Mouse (Mus musculus): ENCODE data around the gene Krt39. TPM values are rescaled to one million over a fixed set of nuclear protein-coding genes. Genes with fewer than 3 reads are reported as not detected.
A peak's percentile ranks its signal among the peaks of the same experiment; 100 is the strongest.

The Krt39 gene
- polyA plus RNA-seq, 1 experiment from 2014 or later = not detected

- H3K9ac ChIP-seq = peak overlapping the region; percentile 51
- no peak for ATAC-seq (ENCODE audit: low FRiP score)
- WGBS = 50% methylated on average over 7 of the region's 7 CpGs
Observed at GRCm38 (mm10) chr11:99466316-99466715, 54.8 kb downstream of the Krt39 start.

GRCm38 (mm10) chr11:99464836-99465235 is 56.3 kb downstream of the Krt39 start:
- Histone ChIP-seq H3K4me3 (no peak overlapping the region), H3K27me3 (0 out of 2 replicates have a peak, but pooled peaks cover 3% of the 10 kb centered on the region), H3K9me3 (no peaks in the 10 kb centered on the region), H3K27ac (no peak overlapping the region), H3K36me3 (no peaks in the 10 kb centered on the region), H3K4me1 (replicated peaks) (no peaks in the 10 kb centered on the region), H3K9ac (no peak overlapping the region), H3K4me2 (no peak overlapping the region)
- 6% methylated on average over 5 of the region's 5 CpGs for WGBS
- ATAC-seq (ENCODE audit: low FRiP score) = no peak

More at GRCm38 (mm10) chr11:99466316-99466715, 54.8 kb downstream of the Krt39 start:
- no peak overlapping the region for H3K4me2 ChIP-seq
- H3K4me3 ChIP-seq = no peak overlapping the region
- H3K27me3 ChIP-seq = 0 out of 2 replicates have a peak, but pooled peaks cover 3% of the 10 kb centered on the region
- no peak overlapping the region for H3K27ac ChIP-seq
- no peaks in the 10 kb centered on the region for H3K4me1 ChIP-seq (replicated peaks)
- no peaks in the 10 kb centered on the region for H3K9me3 ChIP-seq
- H3K36me3 ChIP-seq = no peaks in the 10 kb centered on the region

Other genes with a start within 250 kb of the Krt39 start
- 0.09 TPM in 1 of 2 replicates, not detected in the other for gene Krt24, start 236.1 kb downstream of the Krt39 start, polyA plus RNA-seq (2015; fragmentation: Nextera tagmentation; extraction: Ambion mirVana)
- gene Krt25, start 198.4 kb downstream of the Krt39 start, polyA plus RNA-seq (2015; fragmentation: Nextera tagmentation; extraction: Ambion mirVana) = 0.19 and 0.35 TPM in 2 replicates
- gene Krt26, start 183.4 kb downstream of the Krt39 start, polyA plus RNA-seq (2015; fragmentation: Nextera tagmentation; extraction: Ambion mirVana) = 0.13 and 0.21 TPM in 2 replicates
- gene Krt27, start 170.2 kb downstream of the Krt39 start, polyA plus RNA-seq (2015; fragmentation: Nextera tagmentation; extraction: Ambion mirVana) = not detected in 2 replicates
- gene Krt28, start 146.4 kb downstream of the Krt39 start, polyA plus RNA-seq (2015; fragmentation: Nextera tagmentation; extraction: Ambion mirVana) = 0.43 and 0.47 TPM in 2 replicates
- 32.7 and 41.6 TPM in 2 replicates for gene Krt10, start 132.0 kb downstream of the Krt39 start, polyA plus RNA-seq (2015; fragmentation: Nextera tagmentation; extraction: Ambion mirVana)
- gene Krt12, start 99.1 kb downstream of the Krt39 start, polyA plus RNA-seq (2015; fragmentation: Nextera tagmentation; extraction: Ambion mirVana) = 0.13 TPM in 1 of 2 replicates, not detected in the other
- 0.17 and 0.22 TPM in 2 replicates for gene Krt20, start 83.2 kb downstream of the Krt39 start, polyA plus RNA-seq (2015; fragmentation: Nextera tagmentation; extraction: Ambion mirVana)
- 0.10 and 0.17 TPM in 2 replicates for gene Krt23, start 28.2 kb downstream of the Krt39 start, polyA plus RNA-seq (2015; fragmentation: Nextera tagmentation; extraction: Ambion mirVana)
- gene Krt40, start 21.8 kb upstream of the Krt39 start, polyA plus RNA-seq (2015; fragmentation: Nextera tagmentation; extraction: Ambion mirVana) = not detected in 2 replicates
- gene Krtap3-3, start 29.5 kb upstream of the Krt39 start, polyA plus RNA-seq (2015; fragmentation: Nextera tagmentation; extraction: Ambion mirVana) = not detected in 2 replicates
- gene Krtap3-2, start 35.5 kb upstream of the Krt39 start, polyA plus RNA-seq (2015; fragmentation: Nextera tagmentation; extraction: Ambion mirVana) = not detected in 2 replicates
- gene Gm11939, start 38.1 kb upstream of the Krt39 start, polyA plus RNA-seq (2015; fragmentation: Nextera tagmentation; extraction: Ambion mirVana) = not detected in 2 replicates
- not detected in 2 replicates for gene Krtap3-1, start 45.3 kb upstream of the Krt39 start, polyA plus RNA-seq (2015; fragmentation: Nextera tagmentation; extraction: Ambion mirVana)
- gene Krtap1-5, start 59.7 kb upstream of the Krt39 start, polyA plus RNA-seq (2015; fragmentation: Nextera tagmentation; extraction: Ambion mirVana) = not detected in 2 replicates
- gene Krtap1-4, start 62.3 kb upstream of the Krt39 start, polyA plus RNA-seq (2015; fragmentation: Nextera tagmentation; extraction: Ambion mirVana) = not detected in 2 replicates
- not detected in 2 replicates for gene Krtap1-3, start 70.0 kb upstream of the Krt39 start, polyA plus RNA-seq (2015; fragmentation: Nextera tagmentation; extraction: Ambion mirVana)
- not detected in 2 replicates for gene Krtap9-3, start 76.8 kb upstream of the Krt39 start, polyA plus RNA-seq (2015; fragmentation: Nextera tagmentation; extraction: Ambion mirVana)
- gene Gm11938, start 82.0 kb upstream of the Krt39 start, polyA plus RNA-seq (2015; fragmentation: Nextera tagmentation; extraction: Ambion mirVana) = not detected in 2 replicates
- gene Gm11937, start 88.9 kb upstream of the Krt39 start, polyA plus RNA-seq (2015; fragmentation: Nextera tagmentation; extraction: Ambion mirVana) = not detected in 2 replicates
- gene Krtap2-4, start 93.5 kb upstream of the Krt39 start, polyA plus RNA-seq (2015; fragmentation: Nextera tagmentation; extraction: Ambion mirVana) = not detected in 2 replicates
- not detected in 2 replicates for gene Gm11562, start 99.1 kb upstream of the Krt39 start, polyA plus RNA-seq (2015; fragmentation: Nextera tagmentation; extraction: Ambion mirVana)
- gene Krtap4-1, start 106.9 kb upstream of the Krt39 start, polyA plus RNA-seq (2015; fragmentation: Nextera tagmentation; extraction: Ambion mirVana) = not detected in 2 replicates
- gene Krtap4-2, start 113.7 kb upstream of the Krt39 start, polyA plus RNA-seq (2015; fragmentation: Nextera tagmentation; extraction: Ambion mirVana) = not detected in 2 replicates
- gene Krtap4-7, start 122.8 kb upstream of the Krt39 start, polyA plus RNA-seq (2015; fragmentation: Nextera tagmentation; extraction: Ambion mirVana) = not detected in 2 replicates
- gene Gm11555, start 128.9 kb upstream of the Krt39 start, polyA plus RNA-seq (2015; fragmentation: Nextera tagmentation; extraction: Ambion mirVana) = not detected in 2 replicates
- gene Gm11563, start 137.6 kb upstream of the Krt39 start, polyA plus RNA-seq (2015; fragmentation: Nextera tagmentation; extraction: Ambion mirVana) = not detected in 2 replicates
- not detected in 2 replicates for gene Krtap4-6, start 144.6 kb upstream of the Krt39 start, polyA plus RNA-seq (2015; fragmentation: Nextera tagmentation; extraction: Ambion mirVana)
- gene Gm14190, start 169.4 kb upstream of the Krt39 start, polyA plus RNA-seq (2015; fragmentation: Nextera tagmentation; extraction: Ambion mirVana) = not detected in 2 replicates
- not detected in 2 replicates for gene Gm14180, start 213.0 kb upstream of the Krt39 start, polyA plus RNA-seq (2015; fragmentation: Nextera tagmentation; extraction: Ambion mirVana)